7 mouse cellular contexts compared by ENCODE assay signal in genomic region chr12:81808596-81808995, GRCm38 (mm10).
"Had no signal": no experiment of that assay in that cellular context is flagged by ENCODE, and none has a peak within 500 bp of the region (broad histone marks: within the 10 kb centered on the region; RNA-seq: fewer than 3 reads in every experiment).

No protein-coding gene starts in this region.

- H3K27me3 ChIP-seq: kidney, embryonic 15.5 days; limb, embryonic 13.5 days; neural tube, embryonic 13.5 days had no signal

- H3K36me3 ChIP-seq: kidney, embryonic 15.5 days; limb, embryonic 13.5 days; neural tube, embryonic 13.5 days had no signal

- H3K27ac ChIP-seq: kidney, embryonic 15.5 days; limb, embryonic 13.5 days; liver, embryonic 14.5 days; neural tube, embryonic 13.5 days had no signal

- H3K9ac ChIP-seq: limb, embryonic 13.5 days; liver, embryonic 14.5 days; neural tube, embryonic 13.5 days had no signal

- H3K4me3 ChIP-seq: limb, embryonic 13.5 days had no signal

- DNase-seq: spleen, adult 18-20 months; thymus, adult 18-20 months; thymus, postnatal 14 days had no signal

- H3K9me3 ChIP-seq: kidney, embryonic 15.5 days; limb, embryonic 13.5 days; neural tube, embryonic 13.5 days had no signal
